Mouse (Mus musculus) ZHBTc4 (cell line): ENCODE data around the gene Dnah10.

Experiments
- DNase-seq: peaks from one replicate; pipeline ENCODE4 v3.0.0-alpha.2; 2011; ENCODE audit warnings: low read depth, low spot score

The Dnah10 gene

DNA sequence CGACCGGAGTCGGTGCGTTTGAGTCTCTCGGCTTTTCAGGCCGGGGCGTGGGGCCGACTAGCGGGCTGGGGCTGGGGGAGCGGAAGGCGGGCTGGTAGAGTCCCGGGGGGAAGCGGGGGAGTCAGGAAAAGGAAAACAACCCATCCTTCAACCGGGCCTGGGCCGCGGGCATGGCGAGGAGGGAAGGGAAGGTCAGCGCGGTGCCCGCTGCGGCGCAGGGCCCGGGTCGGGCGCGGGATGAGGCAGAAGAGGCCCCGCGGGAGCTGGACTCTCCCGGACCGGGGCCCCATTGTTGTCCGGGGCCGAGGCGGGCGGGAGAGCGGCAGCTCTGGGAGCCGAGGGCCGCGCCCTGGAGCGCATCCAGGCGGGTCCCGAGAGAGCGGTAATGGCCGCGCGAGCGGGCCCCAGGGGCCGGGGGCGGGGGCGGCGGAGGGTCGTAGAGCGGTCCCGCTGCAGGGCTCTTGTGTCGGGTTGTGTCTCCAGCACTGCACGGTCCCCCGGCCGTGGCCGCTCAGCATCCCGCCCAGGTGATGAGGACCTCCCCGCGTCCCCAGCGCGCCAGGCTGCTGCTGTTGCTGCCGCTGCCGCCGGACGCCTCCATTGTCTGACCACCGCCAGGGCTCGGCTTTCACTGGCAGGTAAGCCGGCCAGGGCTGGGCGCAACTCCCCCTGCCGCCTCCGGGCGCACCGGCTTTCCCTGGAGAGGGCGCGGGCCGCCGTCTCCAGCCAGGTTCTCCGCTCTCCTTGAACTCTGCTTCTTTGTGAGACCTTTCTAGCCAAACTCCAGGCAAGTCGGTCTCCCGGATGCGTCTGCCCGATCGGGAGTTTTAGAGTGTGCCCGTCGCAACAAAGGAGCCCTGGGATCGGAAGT lies 138.2 kb downstream of the Dnah10 start:
- DNase-seq: peak; percentile 74

GRCm38 (mm10) chr5:124868981-124869380 lies 144.1 kb downstream of the Dnah10 start:
- peak; percentile 55 for DNase-seq

- DNase-seq: no peak
Observed at GRCm38 (mm10) chr5:124872033-124872432, 147.1 kb downstream of the Dnah10 start.

DNA sequence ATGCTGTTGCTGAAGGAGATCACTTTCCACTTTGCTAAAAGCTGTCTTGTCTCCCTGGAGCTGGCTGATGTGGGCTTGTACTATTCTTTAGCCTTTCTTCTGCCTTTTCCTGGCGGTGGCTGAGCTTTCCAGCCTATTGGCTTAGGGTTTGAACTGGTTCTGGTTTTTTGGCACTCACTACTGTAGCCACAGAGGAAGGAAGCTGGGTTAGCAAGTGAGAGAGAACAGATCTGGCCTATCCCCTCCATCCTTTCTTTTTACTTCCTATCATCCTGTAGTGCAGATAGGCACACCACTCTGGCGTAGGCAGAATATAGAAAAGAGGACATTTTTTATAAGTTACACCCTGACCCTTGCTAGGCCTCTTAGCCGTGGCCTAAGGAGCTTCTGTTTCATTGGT lies 148.2 kb downstream of the Dnah10 start:
- no peak for DNase-seq

DNA sequence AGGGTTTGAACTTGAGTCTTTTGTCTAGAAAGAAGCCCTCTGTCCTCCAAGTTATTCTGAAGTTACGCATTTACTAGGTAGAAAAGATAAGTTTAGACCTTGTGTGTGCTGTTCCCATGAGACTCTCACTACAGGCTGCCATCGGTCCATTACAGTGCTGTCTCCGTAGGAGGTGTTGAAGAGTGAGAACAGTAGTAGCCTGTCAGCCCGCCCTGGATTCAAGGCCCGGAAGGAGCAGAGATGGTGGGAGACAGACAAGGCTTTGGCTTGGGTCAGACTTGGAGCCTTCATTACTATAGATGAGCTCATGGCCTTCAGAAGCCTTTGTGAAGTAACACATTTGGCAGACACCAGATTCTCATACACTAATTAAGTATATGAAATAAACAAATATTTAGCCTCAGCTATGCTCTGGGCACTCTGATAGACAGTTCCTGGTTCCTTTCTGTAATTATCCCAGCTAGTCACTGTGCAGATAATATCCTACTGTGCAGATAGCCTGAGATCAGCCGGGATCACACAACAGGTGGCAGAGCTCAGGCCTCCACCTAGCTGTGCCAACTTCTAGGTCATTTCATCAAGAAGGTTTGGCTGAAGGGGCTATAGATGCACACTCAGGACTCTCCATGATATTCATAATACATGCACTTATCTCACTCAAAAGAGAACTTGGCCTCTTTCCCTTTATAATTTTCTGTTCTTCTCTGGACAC lies 149.2 kb downstream of the Dnah10 start:
- no peak for DNase-seq

GRCm38 (mm10) chr5:124879251-124879650 lies 154.4 kb downstream of the Dnah10 start:
- DNase-seq: no peak

DNA sequence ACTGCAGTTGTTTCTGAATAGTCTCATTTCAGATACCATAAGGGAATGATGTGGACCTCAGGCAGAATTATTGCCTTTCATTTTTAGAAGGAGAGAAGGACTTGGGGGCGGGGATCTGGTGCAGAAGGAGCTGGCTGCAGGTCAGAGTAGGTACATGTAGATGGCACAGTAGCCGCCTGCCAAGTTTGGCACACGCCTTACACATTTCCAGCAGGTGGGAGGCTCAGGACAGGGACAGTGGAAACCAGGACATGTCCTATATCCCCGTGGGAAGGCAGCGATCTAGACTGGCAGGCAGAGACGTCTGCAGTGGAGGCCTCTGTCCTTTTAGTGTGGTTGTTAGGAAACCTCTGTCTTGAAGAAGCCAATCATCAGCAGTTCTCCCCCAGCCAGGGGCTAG lies 154.9 kb downstream of the Dnah10 start:
- no peak for DNase-seq

GRCm38 (mm10) chr5:124883877-124884276 lies 159.0 kb downstream of the Dnah10 start:
- no peak for DNase-seq
